Mouse (Mus musculus) ES-Bruce4 (cell line): ENCODE data around the gene Col24a1. TPM values are rescaled to one million over a fixed set of nuclear protein-coding genes. Genes with fewer than 3 reads are reported as not detected.
A peak's percentile ranks its signal among the peaks of the same experiment; 100 is the strongest.

Experiments
- H3K27ac ChIP-seq: 2 replicates; pipeline ENCODE4 v1.5.1; 2012; ENCODE audit warnings: low read length, inconsistent platforms; ENCODE audit not compliant: insufficient read depth
- H3K27me3 ChIP-seq: 2 replicates; pipeline ENCODE4 v1.6.1; 2012; ENCODE audit warnings: mild to moderate bottlenecking, low read length, inconsistent platforms; ENCODE audit not compliant: control insufficient read depth, poor library complexity, insufficient read depth, severe bottlenecking
- H3K36me3 ChIP-seq: 2 replicates; pipeline ENCODE4 v1.6.1; 2012; ENCODE audit warnings: inconsistent platforms, mild to moderate bottlenecking, low read length, moderate library complexity; ENCODE audit not compliant: control insufficient read depth, poor library complexity, insufficient read depth, severe bottlenecking
- H3K4me1 ChIP-seq: one replicate; pipeline ENCODE4 v1.8.1; 2011; ENCODE audit warnings: low read length; ENCODE audit not compliant: control insufficient read depth, insufficient read depth
- H3K4me3 ChIP-seq: 2 replicates; pipeline ENCODE4 v1.5.1; 2011; ENCODE audit warnings: low read depth, mild to moderate bottlenecking, low read length
- H3K9ac ChIP-seq: 2 replicates; pipeline ENCODE4 v1.6.1; 2012; ENCODE audit warnings: low read depth, mild to moderate bottlenecking, inconsistent platforms; ENCODE audit not compliant: poor library complexity, severe bottlenecking
- H3K9me3 ChIP-seq: replicated peaks from 2 replicates; pipeline ENCODE4 v1.6.1; 2012; ENCODE audit warnings: mild to moderate bottlenecking, low read length, inconsistent platforms; ENCODE audit not compliant: control insufficient read depth, poor library complexity, insufficient read depth, severe bottlenecking
- CTCF ChIP-seq: IDR thresholded peaks from one replicate; pipeline ENCODE4 v1.8.1; 2011; ENCODE audit warnings: low read depth, low read length
- EP300 ChIP-seq: IDR thresholded peaks from 2 replicates; pipeline ENCODE4 v1.6.1; 2011; ENCODE audit warnings: low read depth, low read length; ENCODE audit not compliant: insufficient read depth
- POLR2A ChIP-seq: IDR thresholded peaks from one replicate; pipeline ENCODE4 v1.8.1; 2011; ENCODE audit warnings: low read length; ENCODE audit not compliant: insufficient read depth
- polyA plus RNA-seq: library from polyadenylated mRNA; stranded (reverse); fragments of >200 nt; gene quantifications from 2 replicates; pipeline ENCODE4 v1.2.4, GENCODE M21; 2011; ENCODE audit warnings: low read depth; ENCODE audit not compliant: missing spikeins, insufficient read depth, insufficient read length

The Col24a1 gene
- polyA plus RNA-seq, 1 experiment = 0.78 TPM

GRCm38 (mm10) chr3:145599059-145599458, 306.8 kb downstream of the Col24a1 start:
- Histone ChIP-seq H3K9me3 (no peaks in the 10 kb centered on the region), H3K36me3 (peaks cover 34% of the 10 kb centered on the region), H3K27ac (no peak overlapping the region), H3K9ac (no peak overlapping the region), H3K4me1 (no peaks in the 10 kb centered on the region), H3K27me3 (no peaks in the 10 kb centered on the region), H3K4me3 (no peak overlapping the region)
- no peak for TF ChIP-seq POLR2A
- TF ChIP-seq CTCF = peak; percentile 33

DNA sequence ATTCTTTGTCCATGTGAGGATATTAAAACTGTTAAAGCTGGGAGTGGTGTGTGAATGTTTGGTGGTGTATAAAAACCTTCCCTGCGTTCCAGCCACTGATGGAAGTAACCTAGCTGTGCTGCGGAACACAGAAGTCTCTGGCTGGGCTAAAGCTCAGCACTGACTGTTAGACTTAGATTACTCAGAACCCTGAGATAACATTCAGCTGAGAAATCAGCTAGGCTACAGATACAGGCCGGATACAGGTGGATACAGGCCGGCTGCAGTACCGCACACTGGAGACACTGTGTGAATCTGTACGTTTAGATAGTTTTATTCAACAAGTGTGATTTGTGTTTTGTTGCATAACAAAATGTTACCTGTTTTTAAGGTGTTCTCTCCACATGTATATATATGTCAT, 308.5 kb downstream of the Col24a1 start:
- H3K9me3 ChIP-seq = no peaks in the 10 kb centered on the region
- H3K27me3 ChIP-seq = no peaks in the 10 kb centered on the region
- H3K9ac ChIP-seq = no peak overlapping the region
- H3K27ac ChIP-seq = no peak overlapping the region
- H3K4me1 ChIP-seq = no peaks in the 10 kb centered on the region
- peaks cover 31% of the 10 kb centered on the region for H3K36me3 ChIP-seq
- H3K4me3 ChIP-seq = no peak overlapping the region
- TF ChIP-seq CTCF (no peak), EP300 (no peak), POLR2A (no peak)

DNA sequence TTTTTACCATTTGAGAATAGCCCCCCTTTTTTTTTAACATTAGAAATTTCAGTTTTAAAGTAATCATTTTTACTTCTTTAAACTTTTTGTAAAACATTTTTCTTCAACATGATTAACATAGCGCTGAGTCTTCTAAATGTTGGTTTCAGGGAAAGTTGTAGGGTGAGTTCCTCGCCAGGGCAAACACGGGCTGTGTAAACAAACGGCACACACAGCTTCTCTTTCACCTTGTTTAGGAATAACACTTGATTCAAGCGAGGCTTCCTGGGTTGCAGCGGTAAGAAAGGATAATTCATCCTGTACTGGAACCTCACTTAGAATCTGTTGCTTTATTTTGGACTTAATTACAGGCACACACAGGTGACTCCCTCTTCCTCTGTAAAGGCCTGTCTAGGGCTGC, 309.1 kb downstream of the Col24a1 start:
- no peaks in the 10 kb centered on the region for H3K4me1 ChIP-seq
- H3K36me3 ChIP-seq = peaks cover 30% of the 10 kb centered on the region
- H3K27ac ChIP-seq = no peak overlapping the region
- no peak overlapping the region for H3K4me3 ChIP-seq
- H3K9me3 ChIP-seq = no peaks in the 10 kb centered on the region
- TF ChIP-seq EP300 = no peak
- TF ChIP-seq CTCF = no peak
- no peak for TF ChIP-seq POLR2A
- H3K27me3 ChIP-seq = no peaks in the 10 kb centered on the region
- H3K9ac ChIP-seq = no peak overlapping the region

Other genes starting within 250 kb of the Col24a1 start
- not detected in 2 replicates for gene Clca2, start 193.0 kb upstream of the Col24a1 start, polyA plus RNA-seq
- 58.9 and 61.3 TPM in 2 replicates for gene Odf2l, start 173.9 kb upstream of the Col24a1 start, polyA plus RNA-seq